Mouse (Mus musculus) thymus, adult 2 months (tissue): Measurements from ENCODE around the gene Tmem189.
"Not testable (repeated sequence)": the region's sequence is repeated elsewhere in the genome, so short reads cannot be mapped to it uniquely, and the experiment has no call there.

Source experiments
- CTCF ChIP-seq: fragments of 200-500 bp; IDR thresholded peaks from 2 replicates; pipeline ENCODE4 v1.5.1; 2012; ENCODE audit warnings: mild to moderate bottlenecking, control low read depth, low read length, moderate library complexity, borderline replicate concordance; ENCODE audit not compliant: control insufficient read depth, poor library complexity, insufficient read depth; ENCODE audit errors: extremely low read depth
- POLR2A ChIP-seq: fragments of 200-500 bp; IDR thresholded peaks from 2 replicates; pipeline ENCODE4 v1.6.1; 2012; ENCODE audit warnings: mild to moderate bottlenecking, low read length, control low read depth, moderate library complexity; ENCODE audit not compliant: control insufficient read depth, poor library complexity, insufficient read depth; ENCODE audit errors: extremely low read depth

DNA sequence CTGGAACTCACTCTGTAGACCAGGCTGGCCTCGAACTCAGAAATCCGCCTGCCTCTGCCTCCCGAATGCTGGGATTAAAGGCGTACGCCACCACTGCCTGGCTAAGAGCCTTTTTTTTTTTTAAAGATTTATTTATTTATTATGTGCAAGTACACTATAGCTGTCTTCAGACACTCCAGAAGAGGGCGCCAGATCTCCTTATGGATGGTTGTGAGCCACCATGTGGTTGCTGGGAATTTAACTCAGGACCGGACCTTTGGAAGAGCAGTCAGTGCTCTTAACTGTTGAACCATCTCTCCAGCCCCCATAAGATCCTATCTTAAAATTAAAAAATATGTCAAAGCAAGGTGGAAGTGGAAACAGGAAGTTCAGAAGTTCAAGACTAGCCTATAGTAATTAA lies 76.3 kb downstream of the Tmem189 start:
- TF ChIP-seq POLR2A, CTCF: not testable (repeated sequence)
